Mouse (Mus musculus) brain, embryonic 14.5 days (tissue): Measurements from ENCODE around the gene Celsr2.

ENCODE experiments used
- CTCF ChIP-seq: fragments of 200-500 bp; IDR thresholded peaks from 2 replicates; pipeline ENCODE4 v1.5.1; 2012; ENCODE audit warnings: inconsistent platforms, mild to moderate bottlenecking, moderate library complexity, borderline replicate concordance; ENCODE audit not compliant: insufficient read depth, insufficient read length; ENCODE audit errors: extremely low read depth
- POLR2A ChIP-seq: fragments of 200-500 bp; IDR thresholded peaks from 2 replicates; pipeline ENCODE4 v1.6.1; 2012; ENCODE audit warnings: mild to moderate bottlenecking, inconsistent platforms, borderline replicate concordance; ENCODE audit not compliant: poor library complexity, insufficient read depth, insufficient read length, severe bottlenecking; ENCODE audit errors: extremely low read depth

- TF ChIP-seq CTCF (no peak), POLR2A (no peak)
Observed at GRCm38 (mm10) chr3:108414857-108415830, at the start of gene Celsr2.
